Mouse (Mus musculus): Measurements from ENCODE around the gene Eif4a1.

- TF ChIP-seq POLR2A (IDR thresholded peaks at IDR 0.05; ENCODE audit: borderline replicate concordance, insufficient read depth, low read length) (no peak), CTCF (IDR thresholded peaks at IDR 0.05; ENCODE audit: borderline replicate concordance, insufficient read depth, low read depth, low read length) (no peak)
Measured at GRCm38 (mm10) chr11:69692863-69693262, 20.6 kb upstream of the Eif4a1 start.
